Mouse (Mus musculus) mouse trophoblast stem cell (cell line): ENCODE measurements around the gene Sox5.

ENCODE experiments used
- in situ Hi-C, 2 experiments: fragments of 300-500 bp; cut with MseI, MboI; formaldehyde crosslinking; loops; 2 replicates in 1 of 2; 3 replicates in 1 of 2; pipeline ENCODE4 v1.15.1; 2025

The Sox5 gene

DNA sequence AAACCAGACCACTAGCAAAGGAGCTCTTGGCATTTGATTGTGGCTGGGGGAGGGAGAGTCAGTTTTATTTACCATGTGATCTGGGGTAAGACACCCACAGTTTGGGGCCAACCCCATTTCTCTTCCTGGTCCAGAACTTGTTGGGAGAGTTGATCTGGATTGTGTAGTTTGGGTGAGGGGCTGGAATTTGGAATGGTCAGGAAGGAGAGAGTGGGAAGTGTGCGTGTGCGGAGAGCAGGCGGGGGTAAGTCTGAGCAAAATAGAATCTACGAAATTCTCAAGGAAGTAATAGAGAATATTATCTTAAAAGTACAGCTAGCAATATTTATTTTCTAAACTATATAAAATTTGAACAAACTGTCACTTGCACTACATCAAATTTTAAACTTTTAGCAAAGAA, 445.0 kb downstream of the Sox5 start:
- in situ Hi-C loops, result no loop called here

GRCm38 (mm10) chr6:144333146-144333545, 448.6 kb downstream of the Sox5 start:
- in situ Hi-C loops, result no loop called here

GRCm38 (mm10) chr6:144332027-144332426, 449.8 kb downstream of the Sox5 start:
- in situ Hi-C loops, result no loop called here

- in situ Hi-C loops, result no loop called here
These were observed 452.4 kb downstream of the Sox5 start for GRCm38 (mm10) chr6:144329311-144329930.

DNA sequence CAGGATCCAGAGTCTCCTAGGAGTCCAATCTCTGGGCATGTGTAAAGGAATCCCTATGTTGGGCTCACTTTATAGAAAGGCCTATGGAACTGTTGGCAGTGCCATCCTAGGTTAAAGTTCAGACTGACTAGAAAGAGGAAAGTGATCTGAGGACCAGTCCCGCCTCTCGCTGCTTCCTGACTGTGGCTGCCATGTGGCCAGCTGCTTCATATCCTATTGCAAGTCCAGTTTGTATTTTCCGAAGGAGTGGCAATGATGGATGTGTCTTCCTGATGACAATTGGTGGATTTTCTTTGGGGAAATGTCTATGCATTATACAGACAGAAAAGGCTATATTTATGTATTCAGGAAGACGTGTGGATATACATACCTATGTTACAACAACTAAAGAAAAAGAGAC, 453.0 kb downstream of the Sox5 start:
- in situ Hi-C loops, result no loop called here

DNA sequence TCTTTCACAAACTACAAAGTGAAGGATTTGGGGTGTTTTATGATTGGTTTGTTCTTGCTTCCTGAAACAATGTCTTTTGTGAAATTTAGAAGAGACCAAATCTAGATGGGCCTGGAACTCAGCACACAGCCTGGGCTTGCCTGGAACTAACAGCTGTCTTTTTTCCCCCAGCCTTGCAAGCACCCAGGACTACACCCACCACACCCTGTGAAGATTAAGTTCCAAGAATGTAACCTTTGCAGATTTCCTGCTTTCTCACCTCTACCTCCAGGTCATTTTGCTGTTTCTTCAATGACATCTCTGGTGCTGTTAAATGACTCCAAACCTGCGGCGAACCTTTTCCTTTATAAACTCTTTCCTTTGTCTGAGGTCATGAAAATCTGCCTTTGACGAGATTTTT, 455.0 kb downstream of the Sox5 start:
- in situ Hi-C loops, result no loop called here

- in situ Hi-C loops, result no loop called here
These were observed 458.4 kb downstream of the Sox5 start for GRCm38 (mm10) chr6:144323372-144323771.

DNA sequence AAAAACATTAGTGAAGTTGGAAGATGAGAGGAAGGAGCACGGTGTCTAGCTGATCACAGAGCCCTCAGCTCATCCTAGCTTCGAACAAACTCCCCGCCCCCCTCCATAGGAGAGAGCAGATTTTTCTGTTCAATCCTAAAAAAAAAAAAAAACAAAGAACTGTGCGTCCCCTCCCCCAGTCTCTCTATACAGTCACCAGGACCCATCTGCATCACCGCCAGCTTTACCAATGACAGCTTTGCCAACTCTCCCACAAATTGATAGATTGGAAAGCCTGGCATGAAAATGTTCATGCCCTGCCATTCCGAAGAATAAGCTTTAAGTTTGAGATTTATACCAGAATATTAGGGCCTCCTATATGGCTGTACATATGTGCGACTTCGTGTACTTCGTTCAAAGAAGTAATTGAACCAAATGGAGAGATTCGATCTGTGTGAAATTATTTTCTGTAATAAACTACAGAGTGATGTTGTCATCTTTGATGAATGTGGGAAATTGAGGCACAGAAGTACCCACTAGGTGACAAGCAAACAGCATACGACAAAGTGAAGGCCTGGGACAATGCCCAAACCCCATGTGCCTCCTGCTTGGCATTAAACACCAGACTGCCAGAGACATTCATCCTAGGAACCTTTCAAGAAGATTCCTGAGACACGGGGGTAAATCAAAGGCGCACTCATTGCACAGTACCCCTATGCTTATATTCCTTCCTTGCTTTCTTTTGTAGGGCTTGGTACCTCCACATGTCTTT, 459.3 kb downstream of the Sox5 start:
- in situ Hi-C loops, result no loop called here

DNA sequence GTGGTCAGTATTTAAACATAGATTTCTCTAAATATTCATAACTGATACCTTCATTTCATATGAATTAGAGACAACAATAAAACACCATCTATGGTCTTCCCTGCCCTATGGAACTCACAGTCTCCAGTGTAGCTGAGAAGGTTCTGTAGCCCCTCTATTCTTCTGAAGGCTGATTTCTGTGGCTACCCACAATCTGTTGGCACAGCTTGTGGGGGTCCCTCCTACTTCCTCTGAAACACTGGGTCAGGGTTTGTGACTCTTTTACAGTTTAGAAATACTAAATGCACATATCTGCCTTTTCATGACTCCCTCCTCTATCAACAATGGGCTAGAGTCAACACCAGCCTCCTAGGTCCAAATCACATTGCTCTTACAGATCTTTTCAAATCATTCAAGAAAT, 461.4 kb downstream of the Sox5 start:
- in situ Hi-C loops, result no loop called here

GRCm38 (mm10) chr6:144319717-144320116, 462.1 kb downstream of the Sox5 start:
- in situ Hi-C loops, result no loop called here

GRCm38 (mm10) chr6:144312781-144313754, 468.7 kb downstream of the Sox5 start:
- in situ Hi-C loops, result no loop called here

GRCm38 (mm10) chr6:144312282-144312780, 469.4 kb downstream of the Sox5 start:
- in situ Hi-C loops, result no loop called here

DNA sequence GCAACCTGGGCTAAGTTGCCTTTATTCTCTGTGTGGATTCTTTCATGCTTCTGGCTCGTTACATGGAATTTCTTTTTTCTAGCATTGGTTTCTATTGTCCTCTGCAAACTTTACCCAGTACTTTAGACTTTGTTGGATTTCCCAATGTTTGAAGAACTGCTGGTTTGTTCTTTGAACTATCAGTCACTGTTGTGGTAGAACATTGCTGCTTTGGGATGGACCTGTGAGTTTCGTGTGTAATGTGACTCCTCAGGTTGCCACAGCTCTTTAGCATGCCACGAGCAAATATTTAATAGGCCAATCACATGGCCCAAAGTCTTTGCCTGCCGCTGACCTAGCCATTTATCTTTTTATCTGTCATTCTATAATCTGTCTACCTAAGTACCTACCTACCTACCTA, 470.0 kb downstream of the Sox5 start:
- in situ Hi-C loops, result no loop called here

- in situ Hi-C loops, result no loop called here
These were observed 472.6 kb downstream of the Sox5 start for GRCm38 (mm10) chr6:144309171-144309570.

- in situ Hi-C loops, result no loop called here
These were observed 474.1 kb downstream of the Sox5 start for GRCm38 (mm10) chr6:144307551-144308149.

DNA sequence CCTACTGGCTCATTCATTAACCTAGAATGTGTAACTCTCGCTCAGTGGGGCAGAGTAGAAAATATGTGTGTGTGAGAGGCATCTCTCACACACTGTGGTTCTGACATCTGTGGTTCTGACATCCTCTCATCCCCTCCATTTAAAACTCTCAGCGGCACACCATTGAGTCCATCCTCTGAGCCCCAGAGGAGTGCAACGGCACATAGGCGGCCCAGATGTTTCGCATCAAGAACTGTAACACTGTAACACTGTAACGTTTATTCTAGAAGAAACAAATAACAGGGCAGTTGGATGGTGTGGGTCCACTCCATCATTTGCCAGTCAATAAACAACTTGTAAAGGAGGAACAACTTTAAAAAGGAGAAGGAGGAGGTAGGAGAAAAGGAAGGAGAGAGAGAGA, 479.0 kb downstream of the Sox5 start:
- in situ Hi-C loops, result no loop called here

GRCm38 (mm10) chr6:144301082-144301481, 480.7 kb downstream of the Sox5 start:
- in situ Hi-C loops, result no loop called here

DNA sequence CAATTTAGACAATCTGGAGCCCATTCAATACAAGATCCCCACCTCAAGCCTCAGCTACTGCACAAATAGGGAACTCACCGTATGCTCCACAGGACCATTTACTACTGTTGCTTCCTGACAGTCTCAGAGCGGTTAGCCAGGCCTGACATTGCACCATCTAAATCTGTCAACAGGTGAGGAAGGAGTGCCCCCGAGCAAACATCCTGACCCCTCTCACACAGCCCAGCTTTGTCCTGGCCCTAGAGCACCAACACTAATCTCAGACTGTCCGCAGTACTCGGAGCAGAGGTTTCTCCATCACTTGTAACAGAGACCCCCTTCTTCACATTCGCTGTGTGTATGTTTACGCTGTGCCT, 482.3 kb downstream of the Sox5 start:
- in situ Hi-C loops, result no loop called here

DNA sequence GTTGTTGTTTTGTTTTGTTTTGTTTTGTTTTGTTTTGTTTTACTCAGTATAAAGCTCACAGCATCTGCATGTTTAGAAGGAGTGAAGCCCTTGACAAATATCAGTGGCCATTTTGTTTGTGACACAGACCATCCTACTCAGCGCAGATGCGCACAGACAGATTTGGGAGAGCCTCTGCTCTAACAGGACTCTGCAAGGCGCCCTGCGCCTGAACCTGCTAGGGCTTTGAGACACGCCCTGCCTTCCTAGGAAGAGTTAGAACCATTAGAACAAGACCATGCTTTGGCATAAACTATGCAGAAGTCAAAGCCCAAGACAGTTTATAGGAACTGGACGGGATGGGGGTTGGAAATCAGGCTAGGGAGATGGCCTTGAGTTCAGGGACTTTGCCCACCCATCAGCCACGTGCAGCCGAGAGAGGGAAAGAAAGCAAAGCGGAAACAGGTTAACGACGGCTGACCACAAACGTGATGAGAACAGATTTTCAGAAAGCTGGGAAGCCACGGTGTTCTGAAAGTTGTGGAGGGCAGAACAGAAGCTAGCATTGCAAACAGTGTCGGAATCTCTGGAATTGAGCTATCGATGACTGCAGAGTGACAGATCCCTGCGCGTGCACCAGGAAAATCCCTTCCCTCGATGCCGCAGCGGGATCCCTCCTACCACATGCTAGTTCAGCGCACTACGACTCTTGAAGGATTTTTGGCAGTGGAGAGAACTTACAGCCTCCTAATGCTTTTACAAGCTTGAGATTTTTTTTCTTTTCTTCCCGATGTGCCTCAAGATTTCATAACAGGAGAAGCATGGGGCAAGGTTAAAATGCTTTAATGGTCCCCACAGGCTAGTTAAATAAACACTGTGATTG, 482.9 kb downstream of the Sox5 start:
- in situ Hi-C loops, result no loop called here

- in situ Hi-C loops, result no loop called here
These were observed 483.9 kb downstream of the Sox5 start for GRCm38 (mm10) chr6:144297846-144298245.

DNA sequence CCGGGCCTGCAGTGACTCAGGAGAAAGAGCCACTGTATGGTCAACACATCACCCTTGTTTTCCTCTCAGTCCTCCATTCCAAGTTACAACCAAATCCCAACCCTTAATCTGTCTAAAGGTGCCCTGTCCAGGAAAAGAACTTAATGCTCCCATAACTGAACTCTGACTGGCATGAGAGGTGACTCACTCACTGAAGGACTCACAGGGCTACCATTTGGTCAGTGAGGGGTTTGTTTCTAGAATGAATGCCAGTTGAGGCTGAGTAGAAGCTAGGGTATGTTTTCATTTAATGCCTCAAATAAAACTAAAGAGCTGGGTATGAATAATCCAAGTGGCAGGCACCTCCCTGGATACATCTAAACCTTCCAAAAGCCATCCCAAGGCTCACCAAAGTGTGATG, 484.6 kb downstream of the Sox5 start:
- in situ Hi-C loops, result no loop called here
